Mouse (Mus musculus): ENCODE measurements around the gene Atp9a. TPM values are rescaled to one million over a fixed set of nuclear protein-coding genes. Genes with fewer than 3 reads are reported as not detected.
"Not testable (repeated sequence)": the region's sequence is repeated elsewhere in the genome, so short reads cannot be mapped to it uniquely, and the experiment has no call there.

Gene Atp9a
- polyA plus RNA-seq, 1 experiment from 2014 or later, result 18.6 TPM

GRCm38 (mm10) chr2:168761141-168761540 is 18.9 kb upstream of the Atp9a start:
- DNase-seq (ENCODE audit: low spot score), result no peak
- no peak for ATAC-seq (replicated peaks; ENCODE audit: low FRiP score)
- Histone ChIP-seq H3K9ac (ENCODE audit: low read length) (no peak overlapping the region), H3K9me3 (ENCODE audit: control insufficient read depth, low read length) (no peaks in the 10 kb centered on the region; the same call in 1 of the 2 replicates), H3K4me3 (ENCODE audit: low read depth, low read length) (no peak overlapping the region), H3K27me3 (ENCODE audit: control insufficient read depth, insufficient read depth, low read length) (peaks cover 2% of the 10 kb centered on the region; the same call in 1 of the 2 replicates), H3K4me2 (ENCODE audit: low read depth, low read length, severe bottlenecking) (no peak overlapping the region), H3K4me1 (replicated peaks; ENCODE audit: control insufficient read depth, insufficient read depth, low read length) (peaks cover 15% of the 10 kb centered on the region), H3K27ac (ENCODE audit: low read depth, low read length) (no peak overlapping the region), H3K36me3 (ENCODE audit: control insufficient read depth, insufficient read depth, low read length) (peaks cover 5% of the 10 kb centered on the region; the same call in 1 of the 2 replicates)
- WGBS, result 91% methylated on average over 9 of the region's 9 CpGs

DNA sequence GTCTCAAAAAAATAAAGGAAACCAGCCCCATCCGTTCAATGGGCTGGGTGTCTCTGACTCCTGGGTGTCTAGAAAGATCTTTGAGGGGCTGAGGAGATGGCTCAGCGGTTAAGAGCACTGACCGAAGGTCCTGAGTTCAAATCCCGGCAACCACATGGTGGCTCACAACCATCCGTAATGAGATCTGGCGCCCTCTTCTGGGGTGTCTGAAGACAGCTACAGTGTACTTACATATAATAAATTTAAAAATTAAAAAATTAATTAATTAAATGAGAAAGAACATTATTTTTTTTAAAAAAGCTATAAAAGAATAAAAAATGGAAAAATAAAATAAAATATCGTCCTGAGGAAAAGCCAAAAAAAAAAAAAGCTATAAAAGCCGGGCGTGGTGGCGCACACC is 2.2 kb upstream of the Atp9a start:
- DNase-seq (ENCODE audit: low spot score); H3K36me3 ChIP-seq (ENCODE audit: control insufficient read depth, insufficient read depth, low read length); ATAC-seq (replicated peaks; ENCODE audit: low FRiP score); H3K4me3 ChIP-seq (ENCODE audit: low read depth, low read length); H3K4me1 ChIP-seq (replicated peaks; ENCODE audit: control insufficient read depth, insufficient read depth, low read length); H3K9ac ChIP-seq (ENCODE audit: low read length); H3K9me3 ChIP-seq (ENCODE audit: control insufficient read depth, low read length); H3K27ac ChIP-seq (ENCODE audit: low read depth, low read length); H3K27me3 ChIP-seq (ENCODE audit: control insufficient read depth, insufficient read depth, low read length); H3K4me2 ChIP-seq (ENCODE audit: low read depth, low read length, severe bottlenecking): not testable (repeated sequence)
- WGBS, result 89% methylated on average over 10 of the region's 10 CpGs

GRCm38 (mm10) chr2:168742649-168743048 is 440 bp upstream of the Atp9a start:
- DNase-seq (ENCODE audit: low spot score) (peak; percentile 80), ATAC-seq (replicated peaks; ENCODE audit: low FRiP score) (no peak)
- 0 out of 2 replicates have a peak overlapping the region, but pooled peaks have one; percentile 79 for H3K4me3 ChIP-seq (ENCODE audit: low read depth, low read length)
- no peaks in the 10 kb centered on the region; the same call in 1 of the 2 replicates for H3K4me1 ChIP-seq (replicated peaks; ENCODE audit: control insufficient read depth, insufficient read depth, low read length)
- no peaks in the 10 kb centered on the region; the same call in 1 of the 2 replicates for H3K9me3 ChIP-seq (ENCODE audit: control insufficient read depth, low read length)
- WGBS, result 16% methylated on average over 7 of the region's 7 CpGs
- no peak overlapping the region for H3K9ac ChIP-seq (ENCODE audit: low read length)
- no peaks in the 10 kb centered on the region; the same call in 1 of the 2 replicates for H3K27me3 ChIP-seq (ENCODE audit: control insufficient read depth, insufficient read depth, low read length)
- H3K36me3 ChIP-seq (ENCODE audit: control insufficient read depth, insufficient read depth, low read length), result no peaks in the 10 kb centered on the region
- no peak overlapping the region for H3K4me2 ChIP-seq (ENCODE audit: low read depth, low read length, severe bottlenecking)
- H3K27ac ChIP-seq (ENCODE audit: low read depth, low read length), result no peak overlapping the region

GRCm38 (mm10) chr2:168741273-168742058 is 743 bp downstream of the Atp9a start:
- Histone ChIP-seq H3K27me3 (ENCODE audit: control insufficient read depth, insufficient read depth, low read length) (no peaks in the 10 kb centered on the region; the same call in 1 of the 2 replicates), H3K36me3 (ENCODE audit: control insufficient read depth, insufficient read depth, low read length) (no peaks in the 10 kb centered on the region), H3K4me3 (ENCODE audit: low read depth, low read length) (peak overlapping the region; percentile 79), H3K9me3 (ENCODE audit: control insufficient read depth, low read length) (no peaks in the 10 kb centered on the region; the same call in 1 of the 2 replicates), H3K9ac (ENCODE audit: low read length) (peak overlapping the region; percentile 87), H3K27ac (ENCODE audit: low read depth, low read length) (0 out of 2 replicates have a peak overlapping the region, but pooled peaks have one; percentile 34), H3K4me1 (replicated peaks; ENCODE audit: control insufficient read depth, insufficient read depth, low read length) (no peaks in the 10 kb centered on the region; the same call in 1 of the 2 replicates), H3K4me2 (ENCODE audit: low read depth, low read length, severe bottlenecking) (peak overlapping the region; percentile 75)
- ATAC-seq (replicated peaks; ENCODE audit: low FRiP score) (peak; percentile 75), DNase-seq (ENCODE audit: low spot score) (peak; percentile 83)
- WGBS, result under 1% methylated on average over 56 of the region's 108 CpGs

GRCm38 (mm10) chr2:168740496-168740895 is 1.7 kb downstream of the Atp9a start:
- Histone ChIP-seq H3K27ac (ENCODE audit: low read depth, low read length) (no peak overlapping the region), H3K36me3 (ENCODE audit: control insufficient read depth, insufficient read depth, low read length) (no peaks in the 10 kb centered on the region), H3K4me1 (replicated peaks; ENCODE audit: control insufficient read depth, insufficient read depth, low read length) (no peaks in the 10 kb centered on the region; the same call in 1 of the 2 replicates), H3K9me3 (ENCODE audit: control insufficient read depth, low read length) (no peaks in the 10 kb centered on the region; the same call in 1 of the 2 replicates), H3K4me2 (ENCODE audit: low read depth, low read length, severe bottlenecking) (peak overlapping the region; percentile 75), H3K9ac (ENCODE audit: low read length) (no peak overlapping the region), H3K4me3 (ENCODE audit: low read depth, low read length) (no peak overlapping the region), H3K27me3 (ENCODE audit: control insufficient read depth, insufficient read depth, low read length) (no peaks in the 10 kb centered on the region; the same call in 1 of the 2 replicates)
- no peak for DNase-seq (ENCODE audit: low spot score)
- 88% methylated on average over 10 of the region's 10 CpGs for WGBS
- no peak for ATAC-seq (replicated peaks; ENCODE audit: low FRiP score)

DNA sequence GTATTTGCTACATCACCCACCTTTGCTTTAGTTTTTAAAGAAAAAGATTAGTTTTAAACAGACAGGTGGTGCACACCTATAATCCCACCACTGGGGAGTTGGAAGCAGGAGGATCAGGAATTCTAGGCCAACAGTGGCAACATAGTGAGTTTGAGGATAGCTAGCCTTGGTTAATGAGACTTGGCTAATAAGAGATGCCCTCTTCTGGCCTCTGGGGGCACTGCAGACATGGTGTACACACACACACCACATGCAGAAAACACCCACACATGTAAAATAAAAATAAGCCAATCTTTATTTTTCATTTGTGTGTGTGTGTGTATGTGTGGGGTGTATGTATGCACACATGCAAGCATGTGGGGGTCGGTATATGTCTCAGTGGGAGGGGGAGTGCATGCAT is 3.4 kb downstream of the Atp9a start:
- Histone ChIP-seq H3K4me2 (ENCODE audit: low read depth, low read length, severe bottlenecking) (no peak overlapping the region), H3K4me1 (replicated peaks; ENCODE audit: control insufficient read depth, insufficient read depth, low read length) (peaks cover 2% of the 10 kb centered on the region; the same call in 1 of the 2 replicates), H3K27me3 (ENCODE audit: control insufficient read depth, insufficient read depth, low read length) (no peaks in the 10 kb centered on the region; the same call in 1 of the 2 replicates), H3K27ac (ENCODE audit: low read depth, low read length) (no peak overlapping the region), H3K36me3 (ENCODE audit: control insufficient read depth, insufficient read depth, low read length) (no peaks in the 10 kb centered on the region), H3K9me3 (ENCODE audit: control insufficient read depth, low read length) (no peaks in the 10 kb centered on the region; the same call in 1 of the 2 replicates), H3K4me3 (ENCODE audit: low read depth, low read length) (no peak overlapping the region), H3K9ac (ENCODE audit: low read length) (no peak overlapping the region)
- ATAC-seq (replicated peaks; ENCODE audit: low FRiP score), result no peak
- DNase-seq (ENCODE audit: low spot score), result no peak
- 93% methylated on average over 1 of the region's 1 CpGs for WGBS

GRCm38 (mm10) chr2:168737878-168738277 is 4.3 kb downstream of the Atp9a start:
- DNase-seq (ENCODE audit: low spot score) (no peak), ATAC-seq (replicated peaks; ENCODE audit: low FRiP score) (no peak)
- Histone ChIP-seq H3K9me3 (ENCODE audit: control insufficient read depth, low read length) (no peaks in the 10 kb centered on the region; the same call in 1 of the 2 replicates), H3K36me3 (ENCODE audit: control insufficient read depth, insufficient read depth, low read length) (no peaks in the 10 kb centered on the region), H3K27me3 (ENCODE audit: control insufficient read depth, insufficient read depth, low read length) (no peaks in the 10 kb centered on the region; the same call in 1 of the 2 replicates), H3K4me1 (replicated peaks; ENCODE audit: control insufficient read depth, insufficient read depth, low read length) (peaks cover 2% of the 10 kb centered on the region; the same call in 1 of the 2 replicates), H3K27ac (ENCODE audit: low read depth, low read length) (no peak overlapping the region), H3K9ac (ENCODE audit: low read length) (no peak overlapping the region), H3K4me3 (ENCODE audit: low read depth, low read length) (no peak overlapping the region), H3K4me2 (ENCODE audit: low read depth, low read length, severe bottlenecking) (no peak overlapping the region)
- 85% methylated on average over 10 of the region's 10 CpGs for WGBS

GRCm38 (mm10) chr2:168734023-168734422 is 8.2 kb downstream of the Atp9a start:
- ATAC-seq (replicated peaks; ENCODE audit: low FRiP score) (no peak), DNase-seq (ENCODE audit: low spot score) (no peak)
- H3K27me3 ChIP-seq (ENCODE audit: control insufficient read depth, insufficient read depth, low read length), result no peaks in the 10 kb centered on the region
- H3K27ac ChIP-seq (ENCODE audit: low read depth, low read length), result no peak overlapping the region
- H3K4me3 ChIP-seq (ENCODE audit: low read depth, low read length), result no peak overlapping the region
- H3K4me1 ChIP-seq (replicated peaks; ENCODE audit: control insufficient read depth, insufficient read depth, low read length), result peaks cover 5% of the 10 kb centered on the region; the same call in 1 of the 2 replicates
- H3K9ac ChIP-seq (ENCODE audit: low read length), result no peak overlapping the region
- H3K9me3 ChIP-seq (ENCODE audit: control insufficient read depth, low read length), result no peaks in the 10 kb centered on the region
- no peak overlapping the region for H3K4me2 ChIP-seq (ENCODE audit: low read depth, low read length, severe bottlenecking)
- H3K36me3 ChIP-seq (ENCODE audit: control insufficient read depth, insufficient read depth, low read length), result no peaks in the 10 kb centered on the region
- WGBS, result 62% methylated on average over 11 of the region's 11 CpGs

Measured in forebrain, embryonic 11.5 days (tissue).